Mouse (Mus musculus) mesoderm, embryonic 11.5 days (tissue): Measurements from ENCODE around the gene Rbpj.

Experiments used
- DNase-seq: peaks from one replicate; pipeline ENCODE4 v3.0.0-alpha.2; 2012; ENCODE audit warnings: low read depth, low spot score

Rbpj gene

DNA sequence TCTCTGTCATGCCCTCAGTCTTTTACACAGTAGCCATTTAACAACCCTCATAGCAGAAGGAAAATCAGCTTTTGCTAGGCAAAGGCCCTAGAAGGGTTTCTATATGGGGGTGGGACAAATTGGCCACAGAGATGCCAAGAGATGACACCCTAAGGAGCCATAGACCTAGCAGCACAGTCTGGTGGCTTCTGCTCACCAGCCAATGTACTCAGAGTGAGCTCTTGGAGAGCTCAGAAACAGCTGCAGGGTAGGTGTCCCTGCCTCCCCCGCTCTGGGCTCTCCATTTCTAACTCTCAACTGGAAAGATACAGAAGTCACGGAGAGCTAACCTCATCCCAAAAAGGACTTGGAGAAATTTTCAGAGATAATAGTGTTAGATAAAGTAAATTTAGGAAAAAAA, 44.0 kb downstream of the Rbpj start:
- DNase-seq: no peak

DNA sequence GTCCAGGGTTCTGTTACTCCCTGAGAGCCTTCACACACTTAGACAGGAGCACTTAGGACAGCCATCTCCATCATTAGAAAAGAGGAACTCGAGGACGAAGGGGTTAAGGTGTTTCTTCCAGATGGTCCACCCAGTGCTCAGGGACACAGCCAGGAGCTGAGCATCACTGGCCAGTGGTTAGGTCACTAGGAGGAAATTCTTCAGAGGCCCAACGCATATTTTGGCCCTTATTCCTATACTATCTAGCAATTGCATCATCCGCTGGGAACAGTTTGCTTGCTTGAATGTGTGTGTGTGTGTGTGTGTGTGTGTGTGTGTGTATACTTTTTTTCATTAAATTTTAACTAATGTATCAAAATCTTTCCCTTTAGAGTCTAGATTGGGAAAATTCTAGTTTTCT, 45.5 kb downstream of the Rbpj start:
- no peak for DNase-seq

DNA sequence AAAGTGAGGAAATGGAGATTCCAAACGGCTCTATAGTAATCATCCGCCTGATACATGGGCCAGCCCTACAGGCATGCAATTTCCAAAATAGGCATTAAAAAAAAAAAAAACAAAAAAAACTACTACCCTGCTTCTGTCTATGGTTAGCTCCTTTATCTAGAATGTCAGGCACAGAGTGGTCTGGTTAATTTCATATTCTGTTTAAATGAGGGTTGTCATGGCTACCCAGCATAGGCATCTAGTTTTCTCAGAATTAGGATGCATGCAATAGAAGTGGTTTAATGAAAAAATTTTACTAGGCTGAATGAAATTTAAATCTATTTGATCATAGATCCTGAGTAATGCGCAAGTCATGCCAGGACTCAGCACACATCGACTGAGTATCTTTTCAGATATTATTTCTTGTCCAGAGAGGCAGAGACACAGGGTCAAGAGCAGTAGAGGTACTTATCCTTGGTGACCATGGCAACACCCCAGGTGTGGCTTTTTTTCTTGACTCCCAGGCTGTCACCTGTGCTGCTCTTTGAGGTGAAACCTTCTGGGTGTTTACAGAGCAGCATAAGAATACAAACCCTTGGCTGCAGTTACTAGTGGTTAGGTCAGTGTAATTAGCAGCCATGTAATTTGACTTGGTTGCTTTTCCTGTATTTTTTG, 49.1 kb downstream of the Rbpj start:
- no peak for DNase-seq

DNA sequence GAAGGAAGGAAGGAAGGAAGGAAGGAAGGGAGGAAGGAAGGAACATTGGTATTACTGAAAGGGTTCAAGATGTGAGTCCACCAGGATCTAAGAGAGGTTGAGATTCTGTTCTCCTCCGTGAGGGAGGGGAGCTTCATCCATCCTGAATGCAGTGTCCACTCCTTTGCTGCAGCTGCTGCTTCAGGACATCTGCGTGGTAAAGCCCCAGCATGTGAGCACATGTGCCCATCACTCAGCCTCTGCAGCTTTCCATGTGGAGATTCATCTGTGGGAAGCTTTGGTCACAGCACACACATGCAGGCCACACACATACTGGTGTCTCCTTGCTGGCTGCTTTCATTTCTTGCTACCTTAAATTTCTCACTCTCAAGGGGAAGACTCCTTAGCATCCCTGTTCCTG, 50.5 kb downstream of the Rbpj start:
- DNase-seq: no peak

DNA sequence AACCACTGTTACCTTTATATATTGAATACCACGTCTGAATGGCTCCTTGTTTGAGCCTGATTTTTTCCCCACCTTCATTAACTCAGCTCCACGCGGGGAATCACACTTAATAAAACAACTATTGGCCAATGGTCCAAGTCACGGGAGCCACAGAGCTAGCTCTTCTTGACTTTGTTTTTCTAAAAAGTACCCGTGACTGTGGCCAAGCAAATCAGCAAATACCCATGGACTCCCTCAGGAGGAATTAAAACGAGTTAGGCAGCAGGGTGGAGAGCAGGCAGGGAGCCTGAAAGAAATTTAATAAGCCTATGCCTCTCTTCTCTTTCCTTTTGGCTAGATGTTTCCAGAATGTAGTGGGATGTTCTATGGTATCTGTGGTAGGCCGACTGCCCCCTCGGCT, 51.9 kb downstream of the Rbpj start:
- DNase-seq: no peak

DNA sequence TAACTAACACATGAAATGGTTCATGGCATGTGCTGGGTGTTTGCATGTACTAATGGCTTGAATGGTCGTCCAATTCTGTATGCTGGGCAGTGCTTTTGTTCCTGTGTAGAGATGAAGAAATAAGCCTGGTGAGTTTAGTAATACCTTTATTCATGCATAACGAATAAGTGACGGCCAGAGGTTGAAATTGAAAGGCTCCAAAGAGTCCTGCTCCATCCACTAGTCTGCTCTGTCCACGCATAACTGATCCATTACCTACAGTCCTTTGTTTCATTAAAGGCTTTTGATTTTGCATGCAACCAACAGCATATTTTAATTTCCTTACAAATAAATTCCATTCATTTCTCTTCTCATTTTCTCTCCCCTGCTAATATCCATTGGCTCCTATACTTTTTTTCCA, 53.2 kb downstream of the Rbpj start:
- no peak for DNase-seq

DNA sequence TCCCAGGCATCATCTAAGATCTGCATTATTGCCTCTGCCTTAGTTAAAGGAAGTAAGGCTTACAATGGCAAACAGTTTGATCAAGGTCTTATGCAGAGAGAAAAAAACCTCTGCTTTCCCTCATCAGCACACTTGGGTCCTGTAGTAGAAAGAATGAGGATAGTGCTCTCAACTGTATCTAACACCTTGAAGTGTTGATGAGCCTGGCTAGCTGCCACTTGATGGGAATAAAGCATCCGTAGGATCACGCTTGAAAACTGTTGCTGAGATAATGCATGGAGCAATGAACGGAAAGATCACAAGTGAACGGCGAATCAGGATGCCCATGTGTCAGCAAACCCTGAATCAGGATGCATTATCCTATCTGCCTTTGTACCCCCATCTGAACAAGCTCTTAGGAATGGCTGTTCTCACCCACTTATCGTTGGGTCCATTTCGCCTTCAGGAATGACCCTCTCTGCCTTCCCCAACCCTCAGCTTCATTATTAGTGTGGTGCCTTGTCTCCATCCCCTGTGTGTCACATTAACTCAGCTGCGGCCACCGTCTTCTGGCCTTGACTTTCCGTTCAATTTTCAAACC, 54.1 kb downstream of the Rbpj start:
- no peak for DNase-seq

DNA sequence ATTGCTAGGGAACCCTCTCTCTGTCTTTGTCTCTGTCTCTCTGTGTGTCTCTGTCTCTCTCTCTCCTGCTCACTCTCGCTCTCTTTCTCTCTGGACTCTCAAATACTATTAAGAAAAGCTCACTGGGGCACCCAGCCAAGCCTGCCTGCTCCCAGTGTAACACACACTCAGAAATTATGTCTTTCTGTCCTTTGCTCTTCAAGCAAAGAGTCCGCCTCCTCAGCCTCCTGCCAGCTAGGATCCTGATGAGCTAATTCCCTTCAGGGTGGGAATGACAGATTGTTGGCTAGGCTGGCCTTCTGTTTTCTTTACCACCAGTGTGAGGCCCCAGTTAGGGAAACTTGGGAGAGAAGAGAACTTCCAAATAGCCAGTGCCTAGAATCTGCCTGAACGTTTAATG, 57.1 kb downstream of the Rbpj start:
- no peak for DNase-seq

DNA sequence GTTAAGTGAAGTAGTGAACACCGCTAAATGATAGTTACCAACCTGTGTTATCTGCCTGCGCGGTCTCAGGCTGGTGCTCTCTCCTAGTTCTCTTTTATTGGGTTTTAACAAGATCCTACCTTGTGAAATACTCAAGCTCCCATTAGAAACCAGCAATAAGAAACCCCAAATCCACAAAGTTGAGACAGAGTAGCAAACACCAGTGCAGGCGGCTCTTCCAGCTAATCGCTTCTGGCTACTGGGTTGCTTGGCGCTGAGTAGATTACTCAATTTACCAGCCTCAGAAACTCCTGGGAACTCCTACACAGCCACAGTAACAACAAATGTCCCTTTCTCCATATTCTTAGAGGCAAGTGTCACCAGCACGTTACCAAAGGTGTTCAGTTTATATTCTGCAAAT, 58.2 kb downstream of the Rbpj start:
- no peak for DNase-seq

DNA sequence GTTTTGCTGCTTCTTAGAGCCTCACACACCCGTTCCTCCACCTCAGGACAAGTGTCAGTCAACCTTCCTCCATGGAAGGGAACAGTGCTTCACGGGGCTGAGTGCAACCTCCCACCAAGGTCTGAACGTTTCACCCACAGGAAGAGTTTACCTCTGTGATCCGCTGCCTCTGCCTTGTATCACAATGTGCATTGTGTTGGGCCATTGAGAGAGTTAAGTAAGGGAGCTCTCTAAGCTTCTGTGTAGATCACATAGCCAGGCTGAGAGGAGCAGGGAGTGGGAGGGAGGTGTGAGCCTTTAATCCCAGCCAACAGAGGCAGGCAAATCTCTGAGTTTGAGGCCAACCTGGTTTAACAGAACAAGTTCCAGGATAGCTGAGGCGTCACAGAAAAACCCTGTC, 58.9 kb downstream of the Rbpj start:
- DNase-seq: no peak

DNA sequence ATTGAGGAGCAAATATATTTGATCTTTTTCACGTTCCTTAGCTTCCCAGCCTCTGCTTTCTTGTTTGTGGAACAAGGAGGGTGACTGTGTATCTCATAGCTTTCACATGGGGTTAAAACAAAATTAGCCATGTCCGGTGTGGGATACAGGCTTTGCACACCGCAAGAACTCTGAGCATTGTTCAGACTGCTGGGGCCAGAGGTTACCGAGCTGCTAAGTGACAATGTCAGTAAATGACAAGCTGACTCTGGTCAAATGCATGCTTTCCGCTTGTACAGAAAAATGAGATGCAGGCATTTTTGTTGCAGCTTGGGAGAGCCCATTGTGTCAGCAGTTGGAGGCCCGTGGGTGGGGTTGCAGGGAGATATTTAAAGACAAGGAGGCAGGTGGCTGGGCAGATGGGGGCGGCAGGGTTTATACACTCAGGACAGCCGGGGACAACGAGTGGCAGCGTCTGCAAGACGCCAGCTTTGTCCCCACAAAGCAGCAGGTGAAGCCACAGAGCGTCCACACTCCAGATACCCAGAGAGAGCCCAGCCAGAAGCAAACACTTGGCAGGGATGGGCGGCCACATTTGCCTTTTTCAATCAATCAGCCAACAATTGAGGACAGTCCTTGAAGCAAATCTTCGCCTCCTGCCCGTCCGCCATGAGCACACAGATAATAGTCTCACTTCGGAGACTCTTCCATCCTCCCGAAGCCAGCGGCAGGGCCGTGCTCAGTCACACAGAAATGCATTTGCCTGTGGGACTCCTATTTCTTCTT, 59.5 kb downstream of the Rbpj start:
- peak; percentile 21 for DNase-seq

DNA sequence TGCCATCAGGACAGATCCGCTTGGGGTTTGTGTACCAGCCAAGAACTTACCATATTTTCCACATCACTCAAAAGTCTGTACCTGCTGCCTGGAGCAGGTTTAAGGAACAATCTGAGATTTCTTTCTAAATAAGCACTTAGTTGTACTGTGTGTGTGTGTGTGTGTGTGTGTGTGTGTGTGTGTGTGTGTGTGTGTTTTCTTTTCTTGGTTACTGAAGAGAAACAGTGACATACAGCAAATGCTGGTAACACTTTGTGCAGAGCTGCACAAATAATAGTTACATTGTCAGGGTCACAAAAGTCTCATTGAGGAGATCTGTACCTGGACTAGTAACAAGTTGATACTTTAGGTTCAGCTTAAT, 60.1 kb downstream of the Rbpj start:
- DNase-seq: no peak

DNA sequence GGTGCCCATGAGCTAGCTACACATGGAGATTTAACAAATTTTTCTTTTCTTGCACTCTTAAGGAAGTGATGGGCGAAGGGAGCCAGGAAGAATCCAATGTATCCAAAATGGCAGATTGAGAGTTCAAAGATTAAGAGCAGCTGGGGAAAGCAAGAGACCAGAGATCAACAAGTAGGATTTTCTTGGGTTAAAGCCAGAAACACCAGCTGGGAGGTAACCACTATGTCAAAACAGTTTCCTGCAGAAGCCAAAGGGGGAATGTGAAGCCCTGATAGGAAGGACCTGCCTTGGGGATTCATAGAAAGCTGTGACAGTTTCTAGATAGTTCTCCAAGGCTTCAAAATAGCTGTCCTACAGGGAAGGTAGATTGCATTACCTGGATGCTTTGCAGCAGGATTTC, 63.9 kb downstream of the Rbpj start:
- no peak for DNase-seq

DNA sequence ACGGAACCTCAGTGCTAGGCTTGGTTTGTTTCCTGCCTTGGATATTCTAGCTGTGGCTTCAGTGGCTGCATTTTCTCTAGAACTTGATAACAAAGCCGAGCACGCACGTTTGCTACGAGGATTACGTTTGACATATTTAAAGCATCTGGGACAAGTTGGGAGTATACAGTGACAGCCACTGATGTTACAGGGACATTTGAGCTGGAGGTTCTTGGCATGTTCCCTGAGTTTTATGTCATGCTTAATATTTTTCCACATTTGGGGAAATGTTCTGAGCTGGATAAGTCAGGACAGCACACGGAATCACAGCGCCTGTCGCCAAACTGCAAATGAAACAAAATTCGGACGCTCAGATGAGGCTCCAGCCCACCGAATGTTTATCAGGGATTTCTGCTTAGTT, 69.1 kb downstream of the Rbpj start:
- no peak for DNase-seq

DNA sequence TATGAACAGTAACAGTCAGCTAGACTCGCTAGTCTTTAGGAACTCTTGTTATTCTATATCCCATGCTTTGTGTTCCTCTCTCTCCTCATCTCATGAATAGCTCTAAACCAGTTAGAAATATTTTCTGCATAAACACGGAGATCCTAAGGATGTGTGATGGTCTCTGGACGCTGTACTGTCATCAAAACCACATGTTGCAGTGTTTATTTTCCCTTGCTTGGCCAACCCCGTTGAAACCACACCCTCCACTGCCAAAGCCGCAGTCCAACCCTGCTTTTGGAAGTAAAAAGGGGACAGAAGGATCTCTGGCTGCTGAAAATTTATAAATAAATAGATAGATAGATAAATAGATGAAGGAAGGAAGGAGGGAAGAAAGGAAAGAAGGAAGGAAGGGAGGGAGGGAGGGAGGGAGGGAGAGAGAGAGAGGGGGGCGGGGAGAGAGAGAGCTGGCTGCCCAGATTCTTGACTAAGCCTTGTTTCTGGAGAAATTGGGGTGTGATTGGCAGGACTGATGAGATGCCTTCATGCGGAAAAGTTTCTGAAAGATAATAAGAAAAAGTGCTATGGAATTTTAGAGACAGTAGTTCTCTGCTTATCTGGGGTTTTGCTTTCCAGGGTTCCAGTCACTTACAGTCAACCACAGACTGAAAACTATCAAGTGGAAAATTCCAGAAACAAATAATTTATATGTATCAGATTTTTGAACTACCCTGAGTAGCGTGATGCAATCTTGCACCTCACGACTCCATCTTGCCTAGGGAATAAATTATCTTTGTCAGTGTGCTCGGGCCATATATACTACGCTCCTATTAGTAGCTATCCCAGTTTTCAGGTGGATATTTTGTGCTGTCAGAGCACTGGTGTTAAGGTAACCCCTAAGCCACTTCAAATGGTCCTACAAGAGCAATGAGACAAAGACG, 70.9 kb downstream of the Rbpj start:
- DNase-seq: no peak

DNA sequence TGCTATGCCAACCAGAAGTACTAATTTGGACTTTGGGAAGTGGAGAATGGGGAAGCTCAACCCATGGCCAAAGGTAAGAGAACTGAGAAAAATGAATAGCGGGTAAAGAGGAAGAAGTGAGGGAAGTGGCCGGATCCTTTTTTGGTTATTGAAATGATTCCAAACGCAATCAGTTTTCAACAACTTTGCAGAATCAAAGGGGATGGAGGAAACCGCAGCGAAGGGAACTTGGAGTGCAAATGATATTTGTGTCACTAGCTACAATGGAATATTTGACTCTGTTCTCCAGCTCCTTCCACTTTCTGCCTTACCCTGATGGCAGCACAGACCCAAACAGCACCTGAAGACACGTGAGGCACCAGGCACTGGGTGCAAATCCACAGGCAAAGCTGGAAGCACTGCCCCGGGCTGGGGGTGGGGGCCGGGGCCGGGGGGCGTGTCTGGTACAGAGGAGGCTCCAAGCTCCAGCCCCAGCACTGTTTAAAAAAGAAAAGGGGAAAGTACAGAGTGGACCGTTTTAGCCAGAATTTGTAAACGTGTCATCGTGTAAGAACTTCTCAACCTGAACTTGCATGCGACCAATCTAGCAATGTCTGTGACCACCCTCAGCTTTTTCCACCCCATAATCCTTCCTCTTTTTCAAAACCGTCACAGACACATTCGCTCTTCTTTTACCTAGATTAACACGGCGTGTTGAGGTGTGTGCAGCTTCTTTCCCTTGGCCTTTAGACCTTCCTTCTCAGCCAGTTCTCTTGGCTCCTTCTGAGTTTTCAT, 74.1 kb downstream of the Rbpj start:
- DNase-seq: no peak

DNA sequence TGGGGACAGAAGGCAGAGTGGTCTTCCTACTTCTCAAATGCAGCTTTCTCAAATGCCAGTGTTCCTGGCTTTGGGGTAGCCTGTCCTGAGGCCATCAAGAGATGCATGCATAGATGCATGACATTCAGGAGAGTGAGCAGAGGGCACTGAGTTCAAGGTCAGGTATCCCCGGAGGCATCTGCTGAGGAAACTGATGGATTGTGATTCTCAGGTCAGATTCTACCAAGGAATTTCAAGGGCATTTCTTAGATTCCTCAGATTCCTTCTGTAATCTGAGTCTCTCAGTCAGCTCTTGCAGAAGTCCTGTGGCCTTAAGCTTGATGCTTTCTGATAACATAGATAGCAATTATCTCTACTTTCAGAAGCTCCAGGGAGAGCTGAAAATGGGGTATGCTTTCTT, 76.1 kb downstream of the Rbpj start:
- peak; percentile 52 for DNase-seq

DNA sequence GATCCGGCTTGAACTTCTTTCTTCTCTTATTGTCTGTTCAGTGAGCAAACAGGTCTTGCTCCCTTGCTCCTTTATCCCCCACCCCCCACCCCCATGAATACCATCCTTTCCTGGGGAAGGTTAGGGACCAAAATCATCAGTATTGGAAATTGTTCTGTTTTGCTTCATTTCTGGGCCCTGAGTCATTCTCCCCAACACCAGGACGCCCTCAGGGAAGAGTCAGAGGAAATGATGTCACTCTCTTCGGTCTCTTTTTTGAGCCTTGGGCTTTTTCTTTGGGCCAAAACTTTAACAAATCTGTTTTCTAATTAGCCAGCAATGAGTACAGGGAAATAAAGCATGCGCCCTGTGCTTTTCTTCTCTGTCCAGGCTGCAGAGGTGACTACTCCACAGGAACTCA, 77.4 kb downstream of the Rbpj start:
- DNase-seq: no peak

DNA sequence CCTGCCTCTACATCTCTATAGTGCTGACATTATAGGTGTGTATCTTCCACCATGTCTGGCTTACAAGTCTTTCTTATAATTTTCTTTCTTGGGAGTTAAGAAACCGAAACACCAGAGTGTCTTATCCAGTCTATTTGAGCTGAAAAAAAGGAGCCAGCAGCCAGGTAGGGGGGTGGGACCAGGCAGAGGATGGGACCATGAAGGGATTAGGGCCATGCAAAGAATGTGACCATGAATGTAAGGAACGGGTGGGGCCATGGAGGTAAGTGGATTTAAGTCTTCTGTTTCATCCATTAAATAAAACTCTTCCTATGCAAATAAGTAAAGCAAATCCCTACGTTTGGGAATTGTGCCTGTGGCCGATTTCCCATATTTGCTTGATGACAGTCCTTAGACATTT, 78.0 kb downstream of the Rbpj start:
- no peak for DNase-seq

DNA sequence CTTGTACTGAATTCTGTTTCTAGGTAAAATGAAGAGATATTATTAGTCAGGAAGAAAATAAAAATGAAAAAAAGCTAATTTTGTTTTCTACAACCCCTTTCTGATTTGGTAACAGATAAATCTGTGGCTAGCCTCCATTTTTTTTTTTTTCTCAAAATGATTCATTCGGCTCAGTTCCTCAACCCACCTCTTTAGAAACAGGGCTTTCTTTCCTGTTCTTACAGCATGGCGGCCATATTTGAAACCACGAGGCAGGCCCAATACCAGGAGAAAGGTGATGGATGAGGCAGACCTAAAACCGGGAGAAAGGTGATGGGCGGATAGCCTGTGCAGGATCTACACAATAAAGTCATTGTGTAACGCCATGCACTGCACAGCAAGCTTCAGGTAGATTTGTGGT, 80.5 kb downstream of the Rbpj start:
- DNase-seq: no peak

DNA sequence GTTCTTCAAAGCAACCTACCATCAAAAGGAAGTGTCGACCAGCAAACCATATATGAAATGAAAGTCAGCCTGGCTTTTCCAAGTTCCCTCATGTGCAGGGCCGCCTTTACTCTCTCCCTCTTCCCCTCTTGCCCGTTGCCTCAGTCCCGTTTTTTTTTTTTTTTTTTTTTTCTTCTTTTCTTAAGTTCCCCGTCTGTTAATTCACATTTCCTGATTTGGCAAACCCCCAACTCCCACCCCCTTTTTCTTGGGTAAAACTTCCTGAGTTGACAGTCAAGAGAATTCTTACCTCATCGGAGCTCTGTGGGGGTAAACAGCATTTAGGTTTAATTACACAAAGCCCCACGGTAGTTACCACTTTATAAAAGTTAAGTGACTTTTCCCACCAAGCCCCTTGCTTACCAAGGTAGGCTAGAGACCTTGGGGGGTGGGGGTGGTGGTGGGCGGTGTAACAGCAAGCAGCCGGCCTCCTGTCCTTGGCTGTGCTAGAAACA, 81.1 kb downstream of the Rbpj start:
- no peak for DNase-seq
